Mouse (Mus musculus): ENCODE measurements at regions not wholly inside any gene's neighbourhood (a gene's known extent, or its start where the extent isn't known, plus 50 kb on each side); places are given as distances from the start of the nearest gene placed in this dataset.

GRCm38 (mm10) chr17:27364899-27365298 lies 156.3 kb downstream of the Grm4 start:
- in situ Hi-C loops (cut with MseI, MboI): no loop called here

GRCm38 (mm10) chr17:27364338-27364737 lies 156.9 kb downstream of the Grm4 start:
- in situ Hi-C loops (cut with MseI, MboI): no loop called here

GRCm38 (mm10) chr17:27363911-27364310 lies 157.3 kb downstream of the Grm4 start:
- in situ Hi-C loops (cut with MseI, MboI): no loop called here

- in situ Hi-C loops (cut with MseI, MboI): no loop called here
These were observed 158.0 kb upstream of the Lemd2 start for GRCm38 (mm10) chr17:27362221-27362620.

GRCm38 (mm10) chr17:27361362-27361761 lies 157.1 kb upstream of the Lemd2 start:
- in situ Hi-C loops (cut with MseI, MboI): no loop called here

GRCm38 (mm10) chr17:27356862-27357261 lies 152.6 kb upstream of the Lemd2 start:
- in situ Hi-C loops (cut with MseI, MboI): no loop called here

- in situ Hi-C loops (cut with MseI, MboI): no loop called here
These were observed 151.4 kb upstream of the Lemd2 start for GRCm38 (mm10) chr17:27355717-27356116.

GRCm38 (mm10) chr17:27355056-27355455 lies 150.8 kb upstream of the Lemd2 start:
- in situ Hi-C loops (cut with MseI, MboI): no loop called here

GRCm38 (mm10) chr17:27349911-27350310 lies 145.6 kb upstream of the Lemd2 start:
- in situ Hi-C loops (cut with MseI, MboI): no loop called here

GRCm38 (mm10) chr17:27349432-27349831 lies 145.2 kb upstream of the Lemd2 start:
- in situ Hi-C loops (cut with MseI, MboI): no loop called here

- in situ Hi-C loops (cut with MseI, MboI): no loop called here
These were observed 138.0 kb upstream of the Lemd2 start for GRCm38 (mm10) chr17:27341952-27342890.

GRCm38 (mm10) chr17:27339823-27340222 lies 135.6 kb upstream of the Lemd2 start:
- in situ Hi-C loops (cut with MseI, MboI): no loop called here

- in situ Hi-C loops (cut with MseI, MboI): no loop called here
These were observed 135.0 kb upstream of the Lemd2 start for GRCm38 (mm10) chr17:27339261-27339660.

GRCm38 (mm10) chr17:27335621-27336020 lies 131.4 kb upstream of the Lemd2 start:
- in situ Hi-C loops (cut with MseI, MboI): no loop called here

- in situ Hi-C loops (cut with MseI, MboI): loop anchor here (5.0 kb wide), 2 partner anchors 41 to 126 kb away; no protein-coding TSS in a partner anchor
These were observed 129.3 kb upstream of the Lemd2 start for GRCm38 (mm10) chr17:27333593-27333992.

- in situ Hi-C loops (cut with MseI, MboI): loop anchor here (5.0 kb wide), 2 partner anchors 41 to 126 kb away; no protein-coding TSS in a partner anchor
These were observed 128.9 kb upstream of the Lemd2 start for GRCm38 (mm10) chr17:27333141-27333540.

GRCm38 (mm10) chr17:27332076-27332475 lies 127.8 kb upstream of the Lemd2 start:
- in situ Hi-C loops (cut with MseI, MboI): loop anchor here (5.0 kb wide), 2 partner anchors 40 to 125 kb away; no protein-coding TSS in a partner anchor

GRCm38 (mm10) chr17:27331630-27332029 lies 127.4 kb upstream of the Lemd2 start:
- in situ Hi-C loops (cut with MseI, MboI): loop anchor here (5.0 kb wide), 2 partner anchors 39 to 124 kb away; no protein-coding TSS in a partner anchor

- in situ Hi-C loops (cut with MseI, MboI): loop anchor here (5.0 kb wide), 3 partner anchors 37 to 122 kb away; no protein-coding TSS in a partner anchor
These were observed 125.5 kb upstream of the Lemd2 start for GRCm38 (mm10) chr17:27329791-27330190.

GRCm38 (mm10) chr17:27329183-27329582 lies 124.9 kb upstream of the Lemd2 start:
- in situ Hi-C loops (cut with MseI, MboI): loop anchor here in 1 of 2 experiments (5.0 kb wide), 1 partner anchor 117 kb away; no protein-coding TSS in a partner anchor

- in situ Hi-C loops (cut with MseI, MboI): loop anchor here in 1 of 2 experiments (5.0 kb wide), 1 partner anchor 113 kb away; no protein-coding TSS in a partner anchor
These were observed 120.8 kb upstream of the Lemd2 start for GRCm38 (mm10) chr17:27325002-27325460.

- in situ Hi-C loops (cut with MseI, MboI): no loop called here
These were observed 119.2 kb upstream of the Lemd2 start for GRCm38 (mm10) chr17:27323513-27323912.
